Mouse (Mus musculus): Measurements from ENCODE around the gene Mars2. TPM values are rescaled to one million over a fixed set of nuclear protein-coding genes. Genes with fewer than 3 reads are reported as not detected.

Mars2 gene
- polyA plus RNA-seq, 1 experiment from 2014 or later = 4.0 TPM

GRCm38 (mm10) chr1:55201850-55202752 lies 34.9 kb upstream of the Mars2 start:
- Histone ChIP-seq H3K4me3 (ENCODE audit: low read depth, low read length) (no peak overlapping the region), H3K27ac (ENCODE audit: low read depth, low read length) (no peak overlapping the region), H3K9ac (replicated peaks; ENCODE audit: low read depth, low read length) (no peak overlapping the region), H3K36me3 (ENCODE audit: control insufficient read depth, insufficient read depth, low read length) (no peaks in the 10 kb centered on the region), H3K9me3 (ENCODE audit: control insufficient read depth, low read length) (no peaks in the 10 kb centered on the region), H3K4me2 (ENCODE audit: low read depth, low read length) (no peak overlapping the region), H3K4me1 (ENCODE audit: control insufficient read depth, insufficient read depth, low read length) (no peaks in the 10 kb centered on the region), H3K27me3 (ENCODE audit: control insufficient read depth, insufficient read depth, low read length) (no peaks in the 10 kb centered on the region)
- no peak for ATAC-seq (ENCODE audit: low read depth)
- WGBS = 66% methylated on average over 18 of the region's 18 CpGs

DNA sequence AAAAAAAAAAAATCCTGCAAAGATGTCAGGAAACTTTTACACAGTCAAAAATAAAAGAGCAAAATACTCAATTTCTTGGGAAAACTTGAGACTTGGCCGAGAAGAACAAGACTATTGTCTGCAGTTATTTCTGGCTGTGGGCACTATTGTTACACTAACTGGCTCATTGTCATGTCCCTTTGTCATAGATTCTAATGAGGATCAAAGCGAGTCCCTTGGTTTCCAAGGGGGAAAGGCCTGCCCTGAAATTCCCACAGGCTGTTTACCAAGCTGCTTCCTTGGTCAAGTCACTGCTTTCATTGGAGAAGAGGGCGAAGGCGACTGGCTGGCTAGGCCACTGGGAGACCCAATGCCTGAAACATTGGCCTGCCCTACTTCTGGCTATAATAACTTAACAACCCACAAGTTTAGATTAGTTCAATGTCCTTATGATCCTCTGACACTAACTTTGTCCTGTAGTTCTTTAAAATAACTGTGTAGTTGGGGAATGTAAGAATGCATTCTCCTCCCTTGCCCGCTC lies 31.1 kb upstream of the Mars2 start:
- ATAC-seq (ENCODE audit: low read depth) = no peak
- no peak overlapping the region for H3K4me2 ChIP-seq (ENCODE audit: low read depth, low read length)
- H3K4me1 ChIP-seq (ENCODE audit: control insufficient read depth, insufficient read depth, low read length) = no peaks in the 10 kb centered on the region
- H3K36me3 ChIP-seq (ENCODE audit: control insufficient read depth, insufficient read depth, low read length) = no peaks in the 10 kb centered on the region
- H3K4me3 ChIP-seq (ENCODE audit: low read depth, low read length) = no peak overlapping the region
- H3K9ac ChIP-seq (replicated peaks; ENCODE audit: low read depth, low read length) = no peak overlapping the region
- no peaks in the 10 kb centered on the region for H3K27me3 ChIP-seq (ENCODE audit: control insufficient read depth, insufficient read depth, low read length)
- H3K9me3 ChIP-seq (ENCODE audit: control insufficient read depth, low read length) = no peaks in the 10 kb centered on the region
- 28% methylated on average over 5 of the region's 5 CpGs for WGBS
- no peak overlapping the region for H3K27ac ChIP-seq (ENCODE audit: low read depth, low read length)

DNA sequence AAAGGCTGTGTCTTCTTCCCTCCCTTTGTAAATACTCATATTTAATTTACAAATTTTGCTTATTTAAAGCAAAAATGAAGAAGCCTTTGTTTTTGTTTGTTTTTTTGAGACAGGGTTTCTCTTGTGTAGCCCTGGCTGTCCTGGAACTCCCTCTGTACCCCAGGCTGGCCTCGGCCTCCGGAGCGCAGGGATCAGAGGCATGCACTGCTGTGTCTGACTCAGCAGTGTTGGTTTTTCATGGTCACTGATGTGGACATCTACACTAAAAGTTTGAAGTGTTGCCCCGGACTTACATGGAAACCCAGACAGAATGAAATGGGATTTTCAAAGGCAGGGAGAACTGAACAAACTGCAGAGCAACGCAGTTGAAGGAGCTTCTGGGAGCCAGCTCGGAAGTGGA lies 29.4 kb upstream of the Mars2 start:
- Histone ChIP-seq H3K9me3 (ENCODE audit: control insufficient read depth, low read length) (no peaks in the 10 kb centered on the region), H3K27me3 (ENCODE audit: control insufficient read depth, insufficient read depth, low read length) (no peaks in the 10 kb centered on the region), H3K4me3 (ENCODE audit: low read depth, low read length) (no peak overlapping the region), H3K36me3 (ENCODE audit: control insufficient read depth, insufficient read depth, low read length) (no peaks in the 10 kb centered on the region), H3K4me2 (ENCODE audit: low read depth, low read length) (no peak overlapping the region), H3K4me1 (ENCODE audit: control insufficient read depth, insufficient read depth, low read length) (no peaks in the 10 kb centered on the region), H3K27ac (ENCODE audit: low read depth, low read length) (no peak overlapping the region), H3K9ac (replicated peaks; ENCODE audit: low read depth, low read length) (no peak overlapping the region)
- ATAC-seq (ENCODE audit: low read depth) = no peak
- WGBS = 92% methylated on average over 6 of the region's 6 CpGs

DNA sequence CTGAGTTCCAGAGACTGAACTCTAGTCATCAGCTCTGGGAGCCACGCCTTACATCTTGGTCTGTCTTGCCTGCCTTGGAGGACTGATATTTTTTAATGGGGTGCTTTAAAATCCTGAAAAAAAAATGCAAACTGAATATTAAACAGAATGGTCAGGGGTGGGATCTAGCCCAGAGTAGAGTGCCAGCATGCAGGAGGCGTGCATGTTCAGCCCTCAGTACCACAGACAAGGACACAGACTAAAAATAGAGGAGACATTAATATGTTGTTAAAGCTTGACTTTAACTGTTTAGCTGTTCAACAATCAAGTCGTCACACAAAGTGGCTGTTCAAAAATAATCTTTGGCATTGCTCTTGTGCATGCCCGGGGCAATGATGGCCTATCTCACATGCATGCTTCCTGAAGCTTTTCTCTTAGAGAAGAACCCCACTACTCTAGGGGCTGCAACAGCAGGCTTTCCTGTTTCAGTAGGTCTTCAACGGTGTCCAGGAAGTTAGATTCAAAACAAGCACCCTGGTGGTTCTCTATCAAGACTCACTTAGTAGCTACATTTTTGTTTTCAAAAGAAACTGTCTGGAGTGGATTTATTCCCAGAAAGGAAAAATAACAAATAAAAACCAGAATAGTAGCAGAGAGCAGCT lies 28.4 kb upstream of the Mars2 start:
- no peak for ATAC-seq (ENCODE audit: low read depth)
- no peaks in the 10 kb centered on the region for H3K9me3 ChIP-seq (ENCODE audit: control insufficient read depth, low read length)
- H3K36me3 ChIP-seq (ENCODE audit: control insufficient read depth, insufficient read depth, low read length) = no peaks in the 10 kb centered on the region
- H3K4me1 ChIP-seq (ENCODE audit: control insufficient read depth, insufficient read depth, low read length) = no peaks in the 10 kb centered on the region
- H3K4me3 ChIP-seq (ENCODE audit: low read depth, low read length) = no peak overlapping the region
- no peak overlapping the region for H3K9ac ChIP-seq (replicated peaks; ENCODE audit: low read depth, low read length)
- no peak overlapping the region for H3K4me2 ChIP-seq (ENCODE audit: low read depth, low read length)
- H3K27ac ChIP-seq (ENCODE audit: low read depth, low read length) = no peak overlapping the region
- H3K27me3 ChIP-seq (ENCODE audit: control insufficient read depth, insufficient read depth, low read length) = no peaks in the 10 kb centered on the region
- WGBS = 77% methylated on average over 5 of the region's 5 CpGs

GRCm38 (mm10) chr1:55210202-55210965 lies 26.6 kb upstream of the Mars2 start:
- H3K27me3 ChIP-seq (ENCODE audit: control insufficient read depth, insufficient read depth, low read length) = no peaks in the 10 kb centered on the region
- ATAC-seq (ENCODE audit: low read depth) = no peak
- H3K36me3 ChIP-seq (ENCODE audit: control insufficient read depth, insufficient read depth, low read length) = no peaks in the 10 kb centered on the region
- H3K4me1 ChIP-seq (ENCODE audit: control insufficient read depth, insufficient read depth, low read length) = no peaks in the 10 kb centered on the region
- H3K4me2 ChIP-seq (ENCODE audit: low read depth, low read length) = no peak overlapping the region
- H3K4me3 ChIP-seq (ENCODE audit: low read depth, low read length) = no peak overlapping the region
- WGBS = 61% methylated on average over 12 of the region's 12 CpGs
- H3K27ac ChIP-seq (ENCODE audit: low read depth, low read length) = no peak overlapping the region
- H3K9ac ChIP-seq (replicated peaks; ENCODE audit: low read depth, low read length) = no peak overlapping the region
- no peaks in the 10 kb centered on the region for H3K9me3 ChIP-seq (ENCODE audit: control insufficient read depth, low read length)

DNA sequence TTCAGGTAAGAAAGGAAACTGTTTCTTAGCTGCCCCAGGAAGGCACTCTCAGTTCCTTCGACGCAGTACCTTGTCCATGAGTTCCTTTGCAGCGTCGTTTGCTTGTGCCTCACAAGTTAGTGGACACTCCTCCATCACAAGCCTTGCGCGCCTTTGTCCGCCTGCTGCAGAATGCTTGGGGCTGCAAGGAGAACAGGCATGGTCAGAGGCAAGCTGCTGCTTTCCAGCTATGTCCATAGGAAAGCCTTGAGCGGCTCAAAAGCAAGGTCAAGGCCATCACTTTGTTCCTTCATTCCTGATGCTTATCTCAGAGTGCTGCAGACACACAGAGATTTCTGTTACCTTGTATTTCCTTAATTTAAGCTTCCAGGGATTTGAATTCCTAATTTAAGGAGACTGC lies 25.9 kb upstream of the Mars2 start:
- Histone ChIP-seq H3K9ac (replicated peaks; ENCODE audit: low read depth, low read length) (no peak overlapping the region), H3K4me3 (ENCODE audit: low read depth, low read length) (no peak overlapping the region), H3K27me3 (ENCODE audit: control insufficient read depth, insufficient read depth, low read length) (no peaks in the 10 kb centered on the region), H3K4me1 (ENCODE audit: control insufficient read depth, insufficient read depth, low read length) (no peaks in the 10 kb centered on the region), H3K4me2 (ENCODE audit: low read depth, low read length) (no peak overlapping the region), H3K9me3 (ENCODE audit: control insufficient read depth, low read length) (no peaks in the 10 kb centered on the region), H3K27ac (ENCODE audit: low read depth, low read length) (no peak overlapping the region), H3K36me3 (ENCODE audit: control insufficient read depth, insufficient read depth, low read length) (no peaks in the 10 kb centered on the region)
- WGBS = 83% methylated on average over 8 of the region's 8 CpGs
- no peak for ATAC-seq (ENCODE audit: low read depth)

- no peaks in the 10 kb centered on the region for H3K9me3 ChIP-seq (ENCODE audit: control insufficient read depth, low read length)
Observed at GRCm38 (mm10) chr1:55212771-55213170, 24.2 kb upstream of the Mars2 start.

GRCm38 (mm10) chr1:55213475-55213874 lies 23.5 kb upstream of the Mars2 start:
- 75% methylated on average over 6 of the region's 6 CpGs for WGBS
- no peak for ATAC-seq (ENCODE audit: low read depth)
- H3K4me3 ChIP-seq (ENCODE audit: low read depth, low read length) = no peak overlapping the region

More at GRCm38 (mm10) chr1:55212771-55213170, 24.2 kb upstream of the Mars2 start:
- WGBS = 90% methylated on average over 4 of the region's 4 CpGs
- no peaks in the 10 kb centered on the region for H3K36me3 ChIP-seq (ENCODE audit: control insufficient read depth, insufficient read depth, low read length)
- H3K27me3 ChIP-seq (ENCODE audit: control insufficient read depth, insufficient read depth, low read length) = no peaks in the 10 kb centered on the region
- H3K27ac ChIP-seq (ENCODE audit: low read depth, low read length) = no peak overlapping the region
- no peak for ATAC-seq (ENCODE audit: low read depth)
- no peak overlapping the region for H3K4me3 ChIP-seq (ENCODE audit: low read depth, low read length)
- no peak overlapping the region for H3K9ac ChIP-seq (replicated peaks; ENCODE audit: low read depth, low read length)
- no peak overlapping the region for H3K4me2 ChIP-seq (ENCODE audit: low read depth, low read length)
- H3K4me1 ChIP-seq (ENCODE audit: control insufficient read depth, insufficient read depth, low read length) = no peaks in the 10 kb centered on the region

More at GRCm38 (mm10) chr1:55213475-55213874, 23.5 kb upstream of the Mars2 start:
- Histone ChIP-seq H3K9me3 (ENCODE audit: control insufficient read depth, low read length) (no peaks in the 10 kb centered on the region), H3K9ac (replicated peaks; ENCODE audit: low read depth, low read length) (no peak overlapping the region), H3K4me1 (ENCODE audit: control insufficient read depth, insufficient read depth, low read length) (no peaks in the 10 kb centered on the region), H3K27ac (ENCODE audit: low read depth, low read length) (no peak overlapping the region), H3K27me3 (ENCODE audit: control insufficient read depth, insufficient read depth, low read length) (no peaks in the 10 kb centered on the region), H3K4me2 (ENCODE audit: low read depth, low read length) (no peak overlapping the region), H3K36me3 (ENCODE audit: control insufficient read depth, insufficient read depth, low read length) (no peaks in the 10 kb centered on the region)
